Mouse (Mus musculus) kidney, adult 2 months (tissue): ENCODE data around the gene Cdc42se2.

Experiments
- CTCF ChIP-seq: fragments of 200-500 bp; conservative IDR thresholded peaks from 2 replicates; pipeline ENCODE4 v1.5.1; 2011; ENCODE audit warnings: low read depth, mild to moderate bottlenecking, control low read depth, low read length, moderate library complexity, mixed read lengths; ENCODE audit not compliant: insufficient read depth, insufficient read length
- POLR2A ChIP-seq: fragments of 200-500 bp; IDR thresholded peaks from one replicate; pipeline ENCODE4 v1.6.1; 2011; ENCODE audit warnings: low read depth, low read length, control low read depth

DNA sequence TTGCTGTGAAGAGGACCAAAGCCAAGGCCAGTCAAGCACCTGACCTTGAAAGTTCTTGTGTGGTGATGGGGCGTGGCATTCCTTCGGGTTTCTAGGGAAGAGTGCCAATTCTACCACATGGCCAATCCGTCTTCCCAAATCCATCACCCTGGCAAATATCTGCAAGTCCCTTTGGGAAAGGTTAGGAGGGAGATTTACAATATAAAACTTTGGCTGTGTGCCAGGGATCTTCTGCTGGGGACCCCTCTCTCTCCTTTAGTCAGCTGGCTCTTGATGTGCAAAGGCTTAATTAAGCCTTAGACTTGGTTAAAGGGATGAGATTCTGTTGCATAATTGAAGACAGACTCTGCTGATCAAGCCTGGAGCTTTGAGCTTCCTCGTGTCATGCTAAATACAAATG is 30.0 kb upstream of the Cdc42se2 start:
- TF ChIP-seq POLR2A (no peak), CTCF (no peak)
